Mouse (Mus musculus) frontal cortex, postnatal 14 days (tissue): ENCODE data around the gene Vmn1r6.
"Not testable (repeated sequence)": the region's sequence is repeated elsewhere in the genome, so short reads cannot be mapped to it uniquely, and the experiment has no call there.

Experiments
- DNase-seq, 2 experiments: peaks; one replicate each; pipeline ENCODE4 v3.0.0; 2022; ENCODE audit warnings: low spot score in 2 of 2

Vmn1r6 gene

GRCm38 (mm10) chr6:56996943-56997342 is at the start of gene Vmn1r6:
Gene Vmn1r6, plus strand, starts transcription at chr6:56997243.
- no peak for DNase-seq

GRCm38 (mm10) chr6:56956436-56956835 is 40.6 kb upstream of the Vmn1r6 start:
- no peak for DNase-seq

GRCm38 (mm10) chr6:56969973-56970372 is 27.1 kb upstream of the Vmn1r6 start, which contains the start of gene Vmn1r5:
Gene Vmn1r5, plus strand, starts transcription at chr6:56970273.
- DNase-seq, result no peak

GRCm38 (mm10) chr6:57025224-57025623 is 28.2 kb downstream of the Vmn1r6 start, which contains the start of gene Vmn1r7:
Gene Vmn1r7, minus strand, starts transcription at chr6:57025324.
- DNase-seq, result not testable (repeated sequence)

GRCm38 (mm10) chr6:57031984-57032383 is 34.9 kb downstream of the Vmn1r6 start, which contains the start of gene Vmn1r8:
Gene Vmn1r8, plus strand, starts transcription at chr6:57032284.
- no peak for DNase-seq

GRCm38 (mm10) chr6:57034674-57035073 is 37.6 kb downstream of the Vmn1r6 start:
- DNase-seq, result no peak
